Mouse (Mus musculus) hindbrain, embryonic 13.5 days (tissue): ENCODE measurements around the gene Pold1. TPM values are rescaled to one million over a fixed set of nuclear protein-coding genes. Genes with fewer than 3 reads are reported as not detected.
A peak's percentile ranks its signal among the peaks of the same experiment; 100 is the strongest.

Experiments used
- ATAC-seq: fragments of 200-750 bp; cut with Nextera tagmentation; 2 replicates; pipeline ENCODE4 v1.8.0; 2017; ENCODE audit warnings: moderate TSS enrichment; ENCODE audit not compliant: low FRiP score
- H3K27ac ChIP-seq: fragments of 300-500 bp; sonication (generic); 2 replicates; pipeline ENCODE4 v1.5.1; 2015; ENCODE audit warnings: inconsistent platforms, mild to moderate bottlenecking, moderate library complexity
- H3K27me3 ChIP-seq: fragments of 300-500 bp; sonication (generic); 2 replicates; pipeline ENCODE4 v1.6.1; 2015; ENCODE audit warnings: mild to moderate bottlenecking, inconsistent platforms
- H3K36me3 ChIP-seq: fragments of 300-500 bp; sonication (generic); 2 replicates; pipeline ENCODE4 v1.6.1; 2015; ENCODE audit warnings: mild to moderate bottlenecking, inconsistent platforms
- H3K4me1 ChIP-seq: fragments of 300-500 bp; sonication (generic); replicated peaks from 2 replicates; pipeline ENCODE4 v1.6.1; 2015; ENCODE audit warnings: inconsistent platforms
- H3K4me2 ChIP-seq: fragments of 300-500 bp; sonication (generic); 2 replicates; pipeline ENCODE4 v1.6.1; 2015; ENCODE audit warnings: inconsistent platforms, mild to moderate bottlenecking, moderate library complexity
- H3K4me3 ChIP-seq: fragments of 300-500 bp; sonication (generic); 2 replicates; pipeline ENCODE4 v1.5.1; 2015; ENCODE audit warnings: mild to moderate bottlenecking, inconsistent platforms
- H3K9ac ChIP-seq: fragments of 300-500 bp; sonication (generic); 2 replicates; pipeline ENCODE4 v1.6.1; 2015; ENCODE audit warnings: mild to moderate bottlenecking, inconsistent platforms
- H3K9me3 ChIP-seq: fragments of 300-500 bp; sonication (generic); 2 replicates; pipeline ENCODE4 v1.6.1; 2016; ENCODE audit warnings: inconsistent platforms
- WGBS: fragments of 180-500 bp; shearing (Covaris S2); methylation state at CpG from one replicate; pipeline ENCODE4 v1.1.7; 2015; 5-methylcytosine and 5-hydroxymethylcytosine counted together
- polyA plus RNA-seq: library from polyadenylated mRNA; unstranded; fragments of >200 nt; fragmentation: Nextera tagmentation; extraction: Ambion mirVana; gene quantifications from 2 replicates; pipeline ENCODE4 v1.2.1, GENCODE M21; 2015

The Pold1 gene
- polyA plus RNA-seq, 1 experiment from 2014 or later: 24.4 TPM

DNA sequence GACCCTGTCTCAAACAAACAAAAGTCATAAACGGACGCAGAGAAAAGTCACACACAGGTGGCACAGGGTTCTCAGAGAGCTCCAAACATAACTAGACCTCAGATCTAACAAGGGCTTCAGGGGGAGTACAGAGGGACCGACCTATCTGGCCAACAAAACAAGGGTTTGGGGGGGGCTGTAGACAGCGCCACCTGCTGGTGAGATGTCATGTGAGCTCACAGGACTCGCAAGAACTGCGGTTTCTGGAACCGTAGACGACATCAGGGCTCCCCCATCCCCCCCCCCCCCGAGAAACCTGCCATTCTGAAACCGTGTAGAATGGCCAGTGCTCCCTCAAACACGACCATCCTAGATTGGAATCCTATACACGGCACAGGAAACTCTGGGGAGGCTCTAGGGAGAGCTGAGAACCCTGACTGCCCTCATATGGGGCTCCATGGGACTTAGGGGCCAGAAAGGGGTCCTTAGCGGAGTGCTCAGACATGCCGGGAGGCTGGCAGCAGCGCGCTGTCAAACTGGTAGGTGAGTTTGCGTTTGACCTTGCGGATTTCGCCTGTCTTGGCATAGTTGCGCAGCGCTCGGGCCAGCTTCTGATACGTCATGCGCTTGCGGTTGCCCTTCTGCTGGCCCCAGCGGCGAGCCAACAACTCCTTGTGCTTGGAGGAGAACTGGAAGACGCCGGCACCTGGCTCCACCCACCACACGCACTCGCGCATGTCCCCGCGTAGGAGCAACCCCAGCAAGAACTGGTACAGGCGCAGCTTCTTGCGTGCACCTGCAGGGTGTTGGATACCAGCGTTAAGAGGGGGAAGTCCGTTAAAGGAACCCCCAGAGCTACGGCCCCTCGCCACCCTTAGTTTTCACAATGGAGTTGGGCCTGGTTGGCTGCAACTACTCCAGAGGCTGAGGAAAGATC is 20.9 kb downstream of the Pold1 start:
- 6% methylated on average over 40 of the region's 40 CpGs for WGBS
- H3K9me3 ChIP-seq: no peaks in the 10 kb centered on the region
- peak; percentile 30; the same call in 1 of the 2 replicates for ATAC-seq

DNA sequence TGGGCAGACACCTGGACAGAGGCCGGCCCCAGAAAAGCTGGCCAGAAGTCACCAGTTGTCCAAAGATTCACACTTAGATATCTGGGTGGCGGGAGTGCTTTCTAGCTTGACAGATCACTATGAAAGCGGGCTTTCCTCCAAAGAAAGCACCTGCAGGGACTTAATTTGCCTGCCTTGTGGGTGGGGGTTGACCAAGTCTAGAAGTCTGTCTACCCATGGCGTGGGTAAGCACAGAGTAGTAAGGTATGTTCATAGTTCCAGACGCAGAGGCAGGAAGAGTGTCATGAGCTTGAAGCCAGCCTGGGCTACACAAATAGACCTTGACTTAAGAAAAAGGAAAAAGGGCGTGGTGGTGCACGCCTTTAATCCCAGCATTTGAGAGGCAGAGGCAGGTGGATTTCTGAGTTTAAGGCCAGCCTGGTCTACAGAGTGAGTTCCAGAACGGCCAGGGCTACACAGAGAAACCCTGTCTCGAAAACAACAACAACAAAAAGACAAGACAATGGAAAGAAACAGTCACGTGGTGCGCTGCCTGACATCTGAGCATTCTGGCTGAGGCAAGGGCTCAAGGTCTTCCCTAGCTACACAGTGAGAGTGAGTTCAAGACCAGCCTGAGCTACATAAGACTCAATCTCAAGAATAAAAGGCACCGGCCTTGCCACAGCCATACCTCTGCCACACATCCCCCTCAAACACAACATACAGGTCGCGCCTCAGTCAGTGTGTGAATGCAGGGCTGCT is 22.1 kb downstream of the Pold1 start:
- no peak overlapping the region for H3K4me2 ChIP-seq
- peaks cover 19% of the 10 kb centered on the region for H3K4me1 ChIP-seq
- H3K9ac ChIP-seq: no peak overlapping the region
- ATAC-seq: no peak
- WGBS: 90% methylated on average over 14 of the region's 14 CpGs
- H3K9me3 ChIP-seq: no peaks in the 10 kb centered on the region
- peaks cover 84% of the 10 kb centered on the region for H3K27me3 ChIP-seq
- no peak overlapping the region for H3K4me3 ChIP-seq
- no peaks in the 10 kb centered on the region for H3K36me3 ChIP-seq
- H3K27ac ChIP-seq: no peak overlapping the region

More for the DNA sequence above, 20.9 kb downstream of the Pold1 start:
- Histone ChIP-seq H3K36me3 (no peaks in the 10 kb centered on the region; the same call in 1 of the 2 replicates), H3K4me2 (peak overlapping the region; percentile 72), H3K27me3 (peaks cover 73% of the 10 kb centered on the region), H3K27ac (no peak overlapping the region), H3K9ac (peak overlapping the region; percentile 70), H3K4me1 (peaks cover 16% of the 10 kb centered on the region), H3K4me3 (peak overlapping the region; percentile 38)

DNA sequence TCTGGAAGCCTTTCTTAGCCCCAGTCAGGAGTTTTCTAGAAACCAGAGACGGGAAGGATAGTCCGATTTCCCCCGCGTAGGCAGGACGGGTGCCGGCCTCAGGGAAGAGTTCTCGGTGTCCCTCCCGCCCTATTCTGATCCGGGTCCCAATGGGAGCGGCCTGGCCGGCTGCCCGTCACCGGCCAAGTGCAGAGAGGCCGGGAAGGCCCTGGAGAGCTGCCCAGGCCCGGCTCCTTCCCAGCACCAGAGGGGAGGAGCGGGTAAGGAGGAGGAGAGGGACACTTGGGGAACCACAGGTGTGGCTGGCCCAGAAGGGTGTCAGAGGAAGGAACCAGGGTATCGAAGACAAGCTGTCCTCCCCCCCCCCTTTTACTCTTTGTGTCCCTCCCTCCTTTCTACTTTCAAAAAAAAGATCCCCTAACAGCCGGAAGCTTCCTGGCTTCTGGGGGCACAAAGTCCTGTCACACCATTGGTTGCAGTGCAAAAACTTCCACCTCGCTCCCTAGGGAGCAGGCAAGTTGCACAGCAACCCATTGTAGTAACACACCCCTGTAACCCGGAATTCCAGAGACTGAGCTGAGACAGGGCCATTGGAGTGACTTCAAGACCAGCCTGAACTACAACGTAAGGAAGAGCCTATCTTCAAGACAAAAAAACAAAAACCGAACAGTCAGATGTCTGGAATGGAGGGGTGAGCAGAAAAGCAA is 23.4 kb downstream of the Pold1 start:
- 13% methylated on average over 22 of the region's 22 CpGs for WGBS
- Histone ChIP-seq H3K27me3 (peaks cover 95% of the 10 kb centered on the region), H3K4me1 (peaks cover 21% of the 10 kb centered on the region), H3K4me2 (peak overlapping the region; percentile 31), H3K27ac (no peak overlapping the region), H3K9me3 (no peaks in the 10 kb centered on the region), H3K36me3 (no peaks in the 10 kb centered on the region), H3K4me3 (no peak overlapping the region), H3K9ac (peak overlapping the region; percentile 35; the same call in 1 of the 2 replicates)
- no peak for ATAC-seq

DNA sequence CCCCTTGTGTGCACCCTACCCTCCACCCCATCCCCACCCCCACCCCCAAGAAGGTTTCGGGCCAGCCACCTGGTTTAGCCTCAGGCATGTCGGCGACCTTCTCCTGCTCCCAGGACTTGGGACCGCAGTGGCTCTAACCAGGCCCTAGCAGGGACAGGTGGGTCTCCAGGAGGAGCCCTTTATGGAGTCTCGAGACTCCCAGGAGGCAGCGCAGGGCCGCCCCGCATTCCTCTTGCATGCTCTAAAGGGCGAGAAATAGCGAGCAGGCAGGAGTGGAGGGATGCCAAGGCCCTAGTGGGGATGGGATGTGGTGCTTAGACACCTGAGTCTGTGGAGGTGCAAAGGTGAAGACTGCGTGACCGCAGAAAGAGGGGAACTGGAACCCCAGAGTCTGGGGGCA is 24.1 kb downstream of the Pold1 start, which contains the start of gene Mybpc2:
Mybpc2 (minus strand) TSS at position 155 of the 400 bp plus-strand sequence.
- Histone ChIP-seq H3K4me2 (peak within 1 kb of the TSS; percentile 31), H3K27ac (no peak within 1 kb of the TSS), H3K9ac (peak within 1 kb of the TSS; percentile 35; the same call in 1 of the 2 replicates), H3K36me3 (no peaks in the 10 kb centered on the region), H3K9me3 (no peaks in the 10 kb centered on the region), H3K27me3 (peaks cover 87% of the 10 kb centered on the region), H3K4me3 (no peak within 1 kb of the TSS), H3K4me1 (peaks cover 21% of the 10 kb centered on the region)
- no peak for ATAC-seq
- 34% methylated on average over 12 of the region's 12 CpGs for WGBS

DNA sequence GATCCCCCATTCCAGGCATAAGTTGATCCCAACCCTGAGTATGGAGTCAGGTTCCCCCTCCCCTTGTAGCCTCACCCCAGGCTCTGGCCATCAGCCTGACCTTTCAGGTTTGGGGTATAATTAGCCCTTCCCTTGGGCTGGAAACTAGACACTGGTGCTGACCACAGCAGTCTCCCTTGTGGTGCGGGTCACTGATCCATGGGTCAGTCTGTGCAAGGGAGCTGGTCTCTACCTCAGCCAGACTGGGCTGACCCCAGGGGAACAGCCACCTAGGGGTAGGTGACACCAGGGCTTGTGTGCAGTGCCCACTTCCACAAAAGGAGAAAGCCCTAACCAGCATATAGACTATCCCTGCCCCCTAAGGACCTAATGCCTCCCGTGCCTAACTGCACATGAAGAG is 25.6 kb downstream of the Pold1 start:
- Histone ChIP-seq H3K27ac (no peak overlapping the region), H3K9me3 (no peaks in the 10 kb centered on the region), H3K27me3 (peaks cover 73% of the 10 kb centered on the region), H3K4me1 (peaks cover 19% of the 10 kb centered on the region), H3K36me3 (no peaks in the 10 kb centered on the region), H3K9ac (no peak overlapping the region), H3K4me3 (no peak overlapping the region), H3K4me2 (no peak overlapping the region)
- WGBS: 89% methylated on average over 2 of the region's 2 CpGs
- no peak for ATAC-seq

DNA sequence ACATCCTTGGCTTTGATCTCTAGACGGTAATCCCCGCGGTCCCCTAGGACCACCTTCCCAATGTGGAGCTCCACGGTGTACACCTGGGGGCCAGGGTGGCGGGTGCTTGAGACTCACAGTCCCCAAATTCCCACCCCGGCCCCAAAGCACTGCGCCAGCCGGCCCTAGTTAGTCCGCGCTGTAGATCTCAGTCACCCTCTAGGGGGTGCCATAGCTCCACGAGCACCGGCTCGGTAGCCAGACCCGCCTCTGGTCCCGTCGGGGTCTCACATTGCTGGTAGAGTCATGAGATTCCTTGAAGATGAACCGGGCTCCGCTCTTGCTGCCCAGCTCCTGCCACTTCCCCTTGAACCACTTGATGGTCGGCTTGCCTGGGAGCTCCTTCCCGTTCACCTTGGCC is 26.9 kb downstream of the Pold1 start:
- Histone ChIP-seq H3K36me3 (no peaks in the 10 kb centered on the region), H3K4me1 (peaks cover 13% of the 10 kb centered on the region), H3K9ac (peak overlapping the region; percentile 24; the same call in 1 of the 2 replicates), H3K9me3 (no peaks in the 10 kb centered on the region), H3K4me3 (no peak overlapping the region), H3K27ac (no peak overlapping the region), H3K4me2 (peak overlapping the region; percentile 31), H3K27me3 (peaks cover 72% of the 10 kb centered on the region)
- 0 out of 2 replicates have a peak, but pooled peaks have one; percentile 36 for ATAC-seq
- WGBS: 3% methylated on average over 20 of the region's 20 CpGs

DNA sequence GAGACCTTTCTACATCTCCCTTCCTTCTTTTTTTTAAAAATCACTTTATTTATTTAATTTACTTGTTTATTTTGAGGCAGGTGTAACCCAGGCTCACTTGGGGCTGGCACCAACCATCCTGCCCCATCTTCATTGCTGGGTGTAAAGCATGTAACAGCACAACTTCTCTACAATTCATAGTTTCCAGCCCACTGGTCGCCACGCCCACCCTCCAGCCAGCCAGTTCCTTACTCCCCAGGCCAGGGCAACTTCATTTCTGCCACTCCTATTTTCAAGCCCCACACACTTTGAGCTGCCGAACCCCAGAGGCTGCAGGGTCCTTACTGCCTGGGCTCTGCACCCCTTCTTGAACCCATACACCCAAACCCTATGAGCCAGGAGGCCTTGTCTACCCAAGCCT is 27.7 kb downstream of the Pold1 start:
- H3K27me3 ChIP-seq: peaks cover 69% of the 10 kb centered on the region
- H3K9ac ChIP-seq: no peak overlapping the region
- H3K9me3 ChIP-seq: no peaks in the 10 kb centered on the region
- ATAC-seq: no peak
- H3K36me3 ChIP-seq: no peaks in the 10 kb centered on the region
- no peak overlapping the region for H3K27ac ChIP-seq
- no peak overlapping the region for H3K4me3 ChIP-seq
- whole genome bisulfite sequencing: 65% methylated on average over 3 of the region's 3 CpGs
- H3K4me1 ChIP-seq: peaks cover 13% of the 10 kb centered on the region
- no peak overlapping the region for H3K4me2 ChIP-seq

DNA sequence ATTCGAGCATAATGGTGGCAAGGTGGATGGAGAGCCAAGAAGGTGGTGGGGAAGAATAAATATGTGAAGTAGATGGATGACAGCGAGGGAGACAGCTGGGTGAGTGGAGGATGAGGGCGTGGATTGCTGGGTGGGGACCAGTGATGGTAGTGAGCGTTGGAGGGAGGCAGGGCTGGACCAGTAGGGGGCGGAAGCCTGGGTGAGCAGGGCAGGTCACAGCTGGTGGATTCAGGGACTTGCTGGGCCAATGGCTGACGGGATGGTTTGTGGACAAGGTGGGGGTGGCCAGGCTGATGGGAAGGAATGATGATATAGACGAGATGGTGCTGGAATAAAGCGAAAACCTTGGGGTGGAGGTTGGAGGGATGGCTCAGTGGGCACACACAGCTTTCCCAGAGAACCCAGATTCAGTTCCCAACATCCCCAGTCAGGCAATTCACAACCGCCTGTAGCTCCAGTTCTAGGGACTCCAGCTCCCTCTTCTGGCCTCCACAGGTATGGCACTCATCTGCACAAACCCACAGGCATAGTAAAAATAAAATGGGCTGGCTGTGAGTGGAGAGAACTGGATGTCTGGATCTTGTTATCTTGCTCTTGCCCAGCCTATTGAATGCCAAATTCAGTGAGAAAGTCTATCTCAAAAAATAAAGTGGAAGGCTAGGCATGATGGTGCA is 29.3 kb downstream of the Pold1 start:
- Histone ChIP-seq H3K27me3 (peaks cover 57% of the 10 kb centered on the region), H3K4me3 (no peak overlapping the region), H3K9me3 (no peaks in the 10 kb centered on the region), H3K4me2 (no peak overlapping the region), H3K4me1 (peaks cover 5% of the 10 kb centered on the region), H3K27ac (no peak overlapping the region), H3K9ac (no peak overlapping the region), H3K36me3 (no peaks in the 10 kb centered on the region)
- no peak for ATAC-seq
- WGBS: 73% methylated on average over 9 of the region's 9 CpGs

DNA sequence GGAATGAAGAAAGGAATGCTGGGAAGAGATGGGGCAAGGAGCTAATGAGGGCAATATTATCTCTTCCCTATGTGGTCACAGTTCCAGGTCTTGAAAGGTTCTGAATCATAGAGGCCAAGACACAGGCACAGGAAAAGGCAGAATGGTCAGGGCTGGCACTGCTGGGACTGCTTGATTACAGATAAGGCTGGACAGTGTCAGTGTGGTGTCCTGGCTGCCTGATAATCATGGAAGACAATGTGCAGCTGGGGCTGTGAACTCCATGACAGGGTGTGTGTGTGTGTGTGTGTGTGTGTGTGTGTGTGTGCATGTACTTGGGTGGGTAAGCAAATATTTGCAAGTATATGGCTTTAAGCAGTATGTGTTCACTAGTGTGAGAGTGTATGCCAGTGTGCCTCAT is 41.2 kb downstream of the Pold1 start:
- H3K36me3 ChIP-seq: no peaks in the 10 kb centered on the region
- no peak overlapping the region for H3K4me2 ChIP-seq
- 0 out of 2 replicates have a peak, but pooled peaks cover 3% of the 10 kb centered on the region for H3K9me3 ChIP-seq
- H3K9ac ChIP-seq: no peak overlapping the region
- H3K27me3 ChIP-seq: peaks cover 33% of the 10 kb centered on the region
- no peak overlapping the region for H3K27ac ChIP-seq
- no peaks in the 10 kb centered on the region for H3K4me1 ChIP-seq
- no peak overlapping the region for H3K4me3 ChIP-seq
- ATAC-seq: no peak

DNA sequence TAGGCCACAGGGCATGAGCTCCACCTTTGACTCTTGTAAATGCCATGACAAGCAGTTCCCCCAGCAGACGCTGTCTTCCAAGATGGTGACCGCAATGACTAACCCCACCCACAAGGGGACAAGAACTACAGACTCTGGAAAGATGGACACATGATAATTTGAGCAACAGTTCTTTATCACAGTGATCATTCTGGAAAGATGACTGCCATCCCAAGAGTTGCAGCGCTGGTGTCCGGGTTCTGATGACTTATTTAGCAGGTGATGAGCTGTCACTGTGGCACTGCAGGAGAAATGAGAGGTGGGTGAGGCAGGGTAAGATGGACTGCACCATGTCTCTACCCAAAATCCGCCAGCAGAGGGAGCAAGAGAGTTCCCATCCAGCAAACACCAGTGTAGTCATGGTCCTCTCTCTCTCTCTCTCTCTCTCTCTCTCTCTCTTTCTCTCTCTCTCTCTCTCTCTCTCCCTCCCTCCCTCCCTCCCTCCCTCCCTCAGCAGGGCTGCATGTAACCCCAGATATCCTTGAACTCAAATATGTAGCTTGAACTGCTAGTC is 47.0 kb downstream of the Pold1 start:
- Histone ChIP-seq H3K4me2 (no peak overlapping the region), H3K9me3 (0 out of 2 replicates have a peak, but pooled peaks cover 3% of the 10 kb centered on the region), H3K9ac (no peak overlapping the region), H3K4me1 (peaks cover 11% of the 10 kb centered on the region), H3K36me3 (no peaks in the 10 kb centered on the region), H3K27ac (no peak overlapping the region), H3K27me3 (0 out of 2 replicates have a peak, but pooled peaks cover 8% of the 10 kb centered on the region), H3K4me3 (no peak overlapping the region)
- 37% methylated on average over 5 of the region's 5 CpGs for WGBS
- no peak for ATAC-seq

DNA sequence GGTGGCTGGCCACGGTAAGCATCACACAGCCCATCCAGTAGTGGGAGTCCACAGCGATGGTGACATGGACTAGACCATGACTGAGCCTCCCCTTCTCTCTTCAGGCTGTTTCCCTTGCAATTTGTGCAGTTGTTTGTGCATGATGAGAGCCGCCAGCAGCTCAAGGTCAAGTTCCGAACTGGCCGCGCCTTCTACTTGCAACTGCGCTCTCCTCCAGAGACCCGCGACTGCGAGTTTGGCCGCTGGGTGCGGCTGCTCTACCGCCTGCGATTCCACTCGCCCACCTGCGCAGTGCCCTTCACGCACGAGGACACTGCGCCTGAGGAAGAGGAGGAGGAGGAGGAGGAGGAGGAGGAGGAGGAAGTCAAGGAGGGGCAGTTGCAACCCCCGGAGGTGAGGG is 48.6 kb downstream of the Pold1 start:
- no peak overlapping the region for H3K4me3 ChIP-seq
- H3K9me3 ChIP-seq: 0 out of 2 replicates have a peak, but pooled peaks cover 3% of the 10 kb centered on the region
- H3K27me3 ChIP-seq: 0 out of 2 replicates have a peak, but pooled peaks cover 8% of the 10 kb centered on the region
- no peak overlapping the region for H3K27ac ChIP-seq
- H3K9ac ChIP-seq: no peak overlapping the region
- H3K36me3 ChIP-seq: no peaks in the 10 kb centered on the region
- WGBS: 69% methylated on average over 20 of the region's 20 CpGs
- H3K4me2 ChIP-seq: no peak overlapping the region
- H3K4me1 ChIP-seq: peaks cover 19% of the 10 kb centered on the region
- no peak for ATAC-seq
